Mouse (Mus musculus): ENCODE results near the gene Med16. TPM values are rescaled to one million over a fixed set of nuclear protein-coding genes. Genes with fewer than 3 reads are reported as not detected.

The Med16 gene
- 31.2 TPM for polyA plus RNA-seq (2017; shearing (Covaris generic))

DNA sequence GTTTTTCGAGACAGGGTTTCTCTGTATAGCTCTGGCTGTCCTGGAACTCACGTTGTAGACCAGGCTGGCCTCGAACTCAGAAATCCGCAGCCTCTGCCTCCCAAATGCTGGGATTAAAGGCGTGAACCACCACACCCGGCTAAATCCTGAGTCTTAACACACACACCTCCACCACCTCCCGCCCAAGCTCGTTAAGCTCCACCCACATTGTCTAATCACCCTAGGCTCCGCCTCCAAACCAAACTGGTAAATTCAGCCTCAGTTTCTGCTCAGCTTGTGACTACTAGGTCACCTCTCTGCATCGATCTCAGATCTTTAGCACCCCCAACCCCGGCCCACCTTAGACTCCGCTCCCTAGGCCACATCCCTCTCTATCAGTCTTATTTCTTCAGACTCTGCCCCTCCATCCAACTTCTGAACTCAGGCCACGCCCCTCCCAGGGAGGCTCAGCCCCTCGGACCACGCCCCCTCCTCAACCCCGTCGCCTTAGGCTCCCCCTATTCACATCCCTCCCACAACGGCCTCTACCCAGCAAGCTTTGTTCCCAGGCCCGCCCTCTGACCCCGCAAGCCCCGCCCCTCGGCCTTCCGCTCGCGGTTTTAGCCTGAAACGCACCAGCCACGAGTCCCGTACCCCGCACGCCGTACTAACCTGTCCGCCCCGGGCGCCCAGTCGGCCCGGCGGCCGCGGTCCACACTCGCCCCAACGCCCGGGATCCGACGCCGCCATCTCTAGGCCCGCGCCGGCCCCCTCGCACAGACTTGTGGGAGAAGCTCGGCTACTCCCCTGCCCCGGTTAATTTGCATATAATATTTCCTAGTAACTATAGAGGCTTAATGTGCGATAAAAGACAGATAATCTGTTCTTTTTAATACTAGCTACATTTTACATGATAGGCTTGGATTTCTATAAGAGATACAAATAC is at the start of gene Med16:
Gene Med16, minus strand, starts transcription at position 757 of the 925 bp plus-strand sequence.

DNA sequence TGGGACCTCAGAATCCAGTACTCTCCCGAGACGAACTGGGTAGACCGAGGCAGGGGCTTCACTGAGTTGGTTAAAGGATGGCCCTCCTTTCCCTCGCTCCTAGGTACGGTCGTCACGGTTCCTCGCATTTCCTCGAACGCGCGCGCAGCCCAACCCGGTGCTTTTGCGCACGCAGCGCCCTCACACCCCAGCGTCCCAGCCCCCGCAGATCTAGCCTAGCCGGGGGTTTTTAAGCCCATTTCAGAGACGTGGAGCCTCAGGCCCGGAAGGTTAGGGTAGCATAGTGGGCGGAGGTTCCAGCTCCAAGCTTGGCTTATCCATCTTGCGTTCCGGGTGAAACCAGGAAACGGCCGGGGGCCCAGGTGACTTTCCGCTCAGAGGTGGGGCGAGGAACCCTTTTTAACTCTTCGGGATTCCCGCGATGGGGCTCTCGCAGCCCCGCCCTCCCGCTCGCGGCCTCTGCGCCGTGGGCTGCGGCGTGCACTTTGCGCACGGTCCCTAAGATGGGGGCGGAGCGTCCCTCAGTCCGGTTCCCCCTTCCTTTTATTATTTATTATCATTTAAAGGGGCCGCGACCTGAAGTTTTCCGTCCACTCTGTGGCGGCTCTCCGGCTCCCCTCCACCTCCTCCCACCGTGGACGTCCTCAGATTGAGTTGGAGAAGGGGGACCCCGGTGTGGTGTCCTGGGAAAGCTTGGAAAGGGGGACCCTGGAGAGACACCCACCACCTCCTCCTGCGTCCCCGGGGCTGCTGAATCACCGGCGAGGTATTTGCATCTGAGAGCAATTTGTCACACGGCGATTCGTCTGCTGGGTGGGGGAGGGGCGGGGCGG is 18.0 kb upstream of the Med16 start, which contains the start of gene Arid3a:
Gene Arid3a, plus strand, starts transcription at position 553 of the 833 bp plus-strand sequence.

DNA sequence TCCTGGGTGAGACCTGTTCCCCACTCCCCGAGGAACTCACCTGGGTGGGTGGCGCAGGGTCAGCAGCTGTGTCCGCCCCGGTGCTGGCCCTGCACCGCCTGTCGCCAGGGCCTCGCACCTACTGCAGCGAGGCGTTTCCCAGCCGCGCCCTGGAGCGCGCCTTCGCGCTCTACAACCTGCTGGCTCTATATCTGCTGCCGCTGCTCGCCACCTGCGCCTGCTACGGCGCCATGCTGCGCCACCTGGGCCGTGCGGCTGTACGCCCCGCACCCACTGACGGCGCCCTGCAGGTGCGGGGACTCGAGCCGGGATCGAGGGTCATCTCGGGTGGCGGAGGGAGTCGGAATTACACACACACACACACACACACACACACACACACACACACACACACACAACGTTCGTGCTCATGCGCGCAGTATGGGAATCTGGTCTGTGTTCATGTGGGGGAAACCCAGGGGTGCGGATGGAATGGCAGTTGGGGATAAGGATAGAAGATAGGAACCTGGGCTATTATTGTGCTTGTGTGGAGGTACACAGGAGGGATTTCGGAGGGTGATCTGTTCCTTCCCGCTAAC is 12.3 kb upstream of the Med16 start, which contains the start of gene R3hdm4:
Gene R3hdm4, minus strand, starts transcription at position 251 of the 578 bp plus-strand sequence.

DNA sequence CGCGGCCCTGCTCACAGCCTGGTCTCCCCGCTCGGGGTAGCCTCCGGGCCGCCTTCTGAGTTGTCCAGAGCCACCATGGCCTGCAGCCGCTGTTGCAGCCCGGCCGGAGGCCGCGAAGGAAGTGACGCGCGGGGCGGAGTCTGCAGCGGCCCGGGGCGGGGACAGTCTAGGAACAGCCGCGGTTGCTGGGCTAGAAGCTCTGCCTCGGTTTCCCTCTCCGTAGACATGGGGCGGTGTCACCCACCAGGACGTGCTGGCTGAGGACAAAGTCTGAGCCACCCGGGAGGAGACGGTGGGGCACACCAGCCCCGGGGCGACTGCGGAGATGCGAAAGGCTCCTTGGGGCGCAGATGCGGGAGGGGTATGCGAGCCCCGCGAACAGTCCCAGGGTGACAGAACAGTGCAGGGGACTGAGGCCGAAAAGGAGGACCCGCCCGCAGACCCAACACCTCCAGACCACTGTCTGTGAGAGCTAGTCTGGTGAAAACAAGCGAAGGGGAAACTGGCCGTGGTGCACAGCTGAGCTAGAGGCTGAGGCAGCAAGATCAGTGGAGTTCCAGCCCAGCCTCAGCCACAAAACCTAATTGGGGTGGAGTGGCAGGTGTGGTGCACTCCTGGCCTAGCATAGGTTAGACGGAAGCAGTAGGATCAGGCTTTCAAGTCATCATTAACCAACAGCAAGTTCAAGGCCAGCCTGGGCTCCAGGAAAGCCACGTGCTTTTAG is 8.2 kb upstream of the Med16 start, which contains the start of gene Kiss1r:
Gene Kiss1r, plus strand, starts transcription at position 164 of the 724 bp plus-strand sequence.

DNA sequence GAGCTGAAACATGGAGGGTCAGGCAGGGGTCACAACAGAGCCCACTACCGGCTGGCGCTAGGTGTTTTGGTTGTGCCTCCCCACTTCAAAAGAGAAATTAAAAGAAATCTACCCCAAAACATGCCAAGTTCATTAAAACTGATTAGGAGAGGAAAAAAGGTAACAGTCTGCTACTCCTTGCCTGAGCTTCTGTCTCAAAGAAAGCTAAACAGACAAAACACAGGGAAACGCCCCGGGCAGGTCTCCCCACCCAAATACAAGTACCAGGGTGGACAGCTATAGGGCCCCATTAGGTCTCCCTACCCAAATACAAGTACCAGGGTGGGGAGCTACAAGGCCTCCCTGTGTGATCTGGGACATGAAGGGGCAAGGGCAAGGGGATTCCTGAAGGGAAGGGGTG is 1.8 kb upstream of the Med16 start, which contains the start of gene Gm26602:
Gene Gm26602, plus strand, starts transcription at position 301 of the 400 bp plus-strand sequence.

DNA sequence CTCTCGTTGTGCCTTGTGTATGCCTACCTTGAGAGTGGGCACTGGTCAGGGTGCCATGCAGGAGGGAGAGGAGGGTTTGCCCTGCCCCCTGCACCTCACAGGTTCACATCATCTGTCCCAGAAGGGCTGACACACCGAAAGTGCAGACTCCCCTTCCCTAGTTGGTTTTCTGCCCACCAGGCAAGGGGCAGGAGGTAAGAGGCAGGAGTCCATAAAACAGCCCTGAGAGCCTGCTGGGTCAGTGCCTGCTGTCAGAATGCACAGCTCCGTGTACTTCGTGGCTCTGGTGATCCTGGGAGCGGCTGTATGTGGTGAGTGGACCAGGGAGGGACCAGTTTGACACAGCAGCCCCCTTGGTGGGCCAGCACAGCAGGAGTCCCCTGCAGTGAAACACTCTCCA is 18.1 kb downstream of the Med16 start, which contains the start of gene Cfd:
Gene Cfd, plus strand, starts transcription at position 184 of the 400 bp plus-strand sequence.

DNA sequence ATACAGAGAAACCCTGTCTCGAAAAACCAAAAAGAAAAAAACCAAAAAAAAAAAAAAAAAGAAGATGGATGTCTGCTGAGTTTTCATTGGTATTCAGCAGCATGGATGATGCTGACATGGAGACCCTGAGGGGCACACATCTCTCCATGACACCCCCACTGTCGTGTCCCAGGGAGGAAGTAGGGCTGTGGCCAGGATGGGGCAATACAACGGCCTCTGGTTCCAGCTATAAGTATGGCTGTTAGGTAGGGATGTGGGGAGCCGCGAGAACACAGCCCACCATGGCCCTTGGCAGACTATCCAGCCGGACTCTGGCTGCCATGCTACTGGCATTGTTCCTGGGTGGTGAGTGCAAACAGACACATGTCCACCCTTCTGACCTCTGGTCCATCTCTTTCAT is 22.7 kb downstream of the Med16 start, which contains the start of gene Elane:
Gene Elane, plus strand, starts transcription at position 194 of the 400 bp plus-strand sequence.

DNA sequence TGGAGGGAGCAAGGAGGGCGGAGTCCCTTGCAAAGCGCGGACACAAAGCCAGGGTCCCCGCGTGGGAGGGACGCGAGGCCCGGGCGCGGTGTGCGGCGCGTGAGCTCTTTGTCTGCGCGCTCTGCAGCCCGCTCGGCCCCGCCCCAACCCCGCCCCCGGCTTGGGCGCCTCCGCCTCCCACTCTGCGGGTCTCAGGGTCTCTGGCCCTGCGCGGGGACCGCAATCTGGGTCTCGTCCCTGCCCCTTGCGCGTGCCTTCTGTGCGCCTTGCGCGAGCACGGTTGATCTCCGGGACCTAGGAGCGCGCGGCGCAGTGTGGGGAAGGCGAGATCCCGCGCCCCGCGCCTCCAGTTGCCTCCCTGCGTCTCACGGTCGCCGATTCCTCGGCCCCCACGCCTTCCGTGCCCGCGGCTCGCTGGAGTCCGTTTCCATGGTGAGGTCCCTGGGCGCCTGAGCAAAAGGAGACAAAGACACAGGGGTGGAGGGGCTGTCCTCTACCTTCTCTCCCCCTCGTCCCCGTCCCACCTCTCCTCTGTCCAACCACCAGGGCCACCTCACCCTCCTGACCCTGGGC is 34.3 kb downstream of the Med16 start, which contains the start of the genes Prtn3 and Plppr3:
Gene Prtn3, plus strand, starts transcription at position 187 of the 573 bp plus-strand sequence.
Gene Plppr3, minus strand, starts transcription at position 345 of the 573 bp plus-strand sequence.

DNA sequence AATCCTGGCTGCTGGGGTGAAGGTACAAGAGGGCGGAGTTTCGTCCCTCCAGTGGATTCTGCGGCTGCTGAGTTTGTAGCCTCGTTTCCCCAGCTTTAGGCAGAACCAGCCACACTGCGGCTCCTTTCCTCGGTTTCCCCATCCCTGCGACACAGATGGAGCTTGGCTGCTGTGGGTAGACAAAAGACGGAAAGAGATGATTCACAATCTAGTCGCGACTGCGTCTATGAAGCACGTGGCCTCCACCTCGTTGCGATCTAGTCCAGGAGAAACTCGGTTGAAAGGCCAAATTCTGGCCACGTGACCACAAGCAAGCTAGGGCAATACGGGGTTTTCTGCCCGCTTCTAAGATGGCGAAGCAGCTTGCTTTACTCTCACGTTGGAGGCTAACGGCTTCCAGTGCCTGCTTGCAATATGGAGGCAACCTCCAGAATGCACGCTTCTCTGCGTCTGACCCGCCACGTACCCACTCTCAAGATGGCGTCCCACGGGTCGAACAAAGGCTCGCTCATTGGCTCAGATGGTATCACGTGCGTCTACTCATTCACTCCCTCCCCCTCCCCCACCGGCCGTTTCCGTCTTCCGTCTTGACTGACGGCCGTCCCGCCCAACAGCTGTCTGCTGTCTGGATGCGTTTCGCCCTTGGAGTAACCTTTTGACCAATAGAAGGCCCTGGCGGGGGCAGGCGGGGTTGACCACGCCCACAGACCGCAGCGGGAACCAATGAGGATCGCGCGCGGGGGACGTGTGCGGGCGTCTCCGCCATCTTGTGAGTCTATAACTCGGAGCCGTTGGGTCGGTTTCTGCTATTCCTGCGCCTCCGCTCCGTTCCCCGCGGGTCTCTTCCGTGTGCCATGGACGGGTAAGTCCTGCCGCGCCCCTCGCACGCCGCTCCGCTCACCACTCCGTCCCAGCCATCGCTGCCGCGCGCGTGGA is 54.6 kb downstream of the Med16 start, which contains the start of gene Ptbp1:
Gene Ptbp1, plus strand, starts transcription at position 568 of the 936 bp plus-strand sequence.

Other genes with a start within 250 kb of the Med16 start
- gene Madcam1, start 244.4 kb downstream of the Med16 start, polyA plus RNA-seq (2017; shearing (Covaris generic)): 0.65 TPM
- gene Tpgs1, start 239.6 kb downstream of the Med16 start, polyA plus RNA-seq (2017; shearing (Covaris generic)): 48.4 TPM
- 23.4 TPM for gene Cdc34, start 226.7 kb downstream of the Med16 start, polyA plus RNA-seq (2017; shearing (Covaris generic))
- gene Gzmm, start 219.9 kb downstream of the Med16 start, polyA plus RNA-seq (2017; shearing (Covaris generic)): 1.0 TPM
- gene Bsg, start 204.4 kb downstream of the Med16 start, polyA plus RNA-seq (2017; shearing (Covaris generic)): 300 TPM
- not detected for gene Hcn2, start 192.3 kb downstream of the Med16 start, polyA plus RNA-seq (2017; shearing (Covaris generic))
- 58.1 TPM for gene Polrmt, start 162.3 kb downstream of the Med16 start, polyA plus RNA-seq (2017; shearing (Covaris generic))
- not detected for gene Fgf22, start 153.8 kb downstream of the Med16 start, polyA plus RNA-seq (2017; shearing (Covaris generic))
- 8.7 TPM for gene Rnf126, start 142.0 kb downstream of the Med16 start, polyA plus RNA-seq (2017; shearing (Covaris generic))
- 0.68 TPM for gene Fstl3, start 131.7 kb downstream of the Med16 start, polyA plus RNA-seq (2017; shearing (Covaris generic))
- gene Prss57, start 118.0 kb downstream of the Med16 start, polyA plus RNA-seq (2017; shearing (Covaris generic)): not detected
- 0.30 TPM for gene Palm, start 115.4 kb downstream of the Med16 start, polyA plus RNA-seq (2017; shearing (Covaris generic))
- not detected for gene Misp, start 87.9 kb downstream of the Med16 start, polyA plus RNA-seq (2017; shearing (Covaris generic))
- 375 TPM for gene Ptbp1, start 54.5 kb downstream of the Med16 start, polyA plus RNA-seq (2017; shearing (Covaris generic))
- gene Prtn3, start 34.4 kb downstream of the Med16 start, polyA plus RNA-seq (2017; shearing (Covaris generic)): not detected
- gene Plppr3, start 34.3 kb downstream of the Med16 start, polyA plus RNA-seq (2017; shearing (Covaris generic)): 4.9 TPM
- not detected for gene Elane, start 22.7 kb downstream of the Med16 start, polyA plus RNA-seq (2017; shearing (Covaris generic))
- not detected for gene Cfd, start 18.1 kb downstream of the Med16 start, polyA plus RNA-seq (2017; shearing (Covaris generic))
- gene Gm26602, start 1.9 kb upstream of the Med16 start, polyA plus RNA-seq (2017; shearing (Covaris generic)): 11.2 TPM
- gene Kiss1r, start 8.0 kb upstream of the Med16 start, polyA plus RNA-seq (2017; shearing (Covaris generic)): 0.39 TPM
- 217 TPM for gene R3hdm4, start 12.3 kb upstream of the Med16 start, polyA plus RNA-seq (2017; shearing (Covaris generic))
- 9.9 TPM for gene Arid3a, start 18.1 kb upstream of the Med16 start, polyA plus RNA-seq (2017; shearing (Covaris generic))
- gene Wdr18, start 51.2 kb upstream of the Med16 start, polyA plus RNA-seq (2017; shearing (Covaris generic)): 83.7 TPM
- not detected for gene Grin3b, start 61.8 kb upstream of the Med16 start, polyA plus RNA-seq (2017; shearing (Covaris generic))
- 5.5 TPM for gene Tmem259, start 75.4 kb upstream of the Med16 start, polyA plus RNA-seq (2017; shearing (Covaris generic))
- gene Cnn2, start 79.7 kb upstream of the Med16 start, polyA plus RNA-seq (2017; shearing (Covaris generic)): 1,187 TPM
- gene Abca7, start 87.6 kb upstream of the Med16 start, polyA plus RNA-seq (2017; shearing (Covaris generic)): 71.9 TPM
- gene Arhgap45, start 107.7 kb upstream of the Med16 start, polyA plus RNA-seq (2017; shearing (Covaris generic)): 974 TPM
- gene Polr2e, start 130.9 kb upstream of the Med16 start, polyA plus RNA-seq (2017; shearing (Covaris generic)): 210 TPM
- gene Gpx4, start 138.2 kb upstream of the Med16 start, polyA plus RNA-seq (2017; shearing (Covaris generic)): 569 TPM
- 84.3 TPM for gene Sbno2, start 196.6 kb upstream of the Med16 start, polyA plus RNA-seq (2017; shearing (Covaris generic))
- gene Stk11, start 206.9 kb upstream of the Med16 start, polyA plus RNA-seq (2017; shearing (Covaris generic)): 11.9 TPM
- 434 TPM for gene Atp5d, start 229.7 kb upstream of the Med16 start, polyA plus RNA-seq (2017; shearing (Covaris generic))
- gene Cbarp, start 231.9 kb upstream of the Med16 start, polyA plus RNA-seq (2017; shearing (Covaris generic)): 2.9 TPM
- gene Midn, start 239.3 kb upstream of the Med16 start, polyA plus RNA-seq (2017; shearing (Covaris generic)): 1.7 TPM

Data from inflammation-experienced regulatory T-cells, adult 16 weeks (primary cell).